Mouse (Mus musculus): ENCODE results near the gene Gm10491. TPM values are rescaled to one million over a fixed set of nuclear protein-coding genes. Genes with fewer than 3 reads are reported as not detected.

Gm10491 gene
- polyA plus RNA-seq, 1 experiment from 2014 or later, result not detected

DNA sequence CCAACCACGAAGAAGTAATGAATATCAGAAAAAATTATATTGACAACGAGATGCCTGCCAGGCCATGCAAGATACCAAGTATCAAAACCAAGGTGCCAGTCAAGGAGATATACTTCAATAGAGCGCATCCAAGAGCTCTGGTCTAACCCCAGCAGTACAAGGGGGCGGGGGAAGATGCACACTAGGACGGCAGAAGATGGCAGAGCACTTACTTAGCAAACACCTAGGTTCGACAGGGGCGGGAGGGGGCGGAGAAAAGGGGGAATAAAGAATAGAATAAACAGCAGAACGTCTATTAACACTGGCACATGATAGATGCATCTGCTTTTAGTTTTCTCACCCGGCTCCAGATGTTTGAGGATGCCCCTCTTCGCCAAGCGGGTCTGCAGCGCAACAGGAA, 9.4 kb downstream of the Gm10491 start:
- H3K9ac ChIP-seq (ENCODE audit: low read depth, low read length), result peak overlapping the region; percentile 65
- no peaks in the 10 kb centered on the region for H3K27me3 ChIP-seq (replicated peaks; ENCODE audit: control insufficient read depth, insufficient read depth, low read length)
- peaks cover 2% of the 10 kb centered on the region; the same call in 1 of the 2 replicates for H3K4me1 ChIP-seq (ENCODE audit: control insufficient read depth, insufficient read depth, low read length)
- 27% methylated on average over 13 of the region's 13 CpGs for WGBS
- no peaks in the 10 kb centered on the region for H3K36me3 ChIP-seq (ENCODE audit: control insufficient read depth, insufficient read depth, low read length)
- H3K4me3 ChIP-seq (ENCODE audit: low read length), result peak overlapping the region; percentile 63
- no peak overlapping the region for H3K27ac ChIP-seq (ENCODE audit: low read length)
- H3K9me3 ChIP-seq (ENCODE audit: control insufficient read depth, low read length), result no peaks in the 10 kb centered on the region
- ATAC-seq, result no peak
- H3K4me2 ChIP-seq (ENCODE audit: low read depth, low read length), result peak overlapping the region; percentile 55

DNA sequence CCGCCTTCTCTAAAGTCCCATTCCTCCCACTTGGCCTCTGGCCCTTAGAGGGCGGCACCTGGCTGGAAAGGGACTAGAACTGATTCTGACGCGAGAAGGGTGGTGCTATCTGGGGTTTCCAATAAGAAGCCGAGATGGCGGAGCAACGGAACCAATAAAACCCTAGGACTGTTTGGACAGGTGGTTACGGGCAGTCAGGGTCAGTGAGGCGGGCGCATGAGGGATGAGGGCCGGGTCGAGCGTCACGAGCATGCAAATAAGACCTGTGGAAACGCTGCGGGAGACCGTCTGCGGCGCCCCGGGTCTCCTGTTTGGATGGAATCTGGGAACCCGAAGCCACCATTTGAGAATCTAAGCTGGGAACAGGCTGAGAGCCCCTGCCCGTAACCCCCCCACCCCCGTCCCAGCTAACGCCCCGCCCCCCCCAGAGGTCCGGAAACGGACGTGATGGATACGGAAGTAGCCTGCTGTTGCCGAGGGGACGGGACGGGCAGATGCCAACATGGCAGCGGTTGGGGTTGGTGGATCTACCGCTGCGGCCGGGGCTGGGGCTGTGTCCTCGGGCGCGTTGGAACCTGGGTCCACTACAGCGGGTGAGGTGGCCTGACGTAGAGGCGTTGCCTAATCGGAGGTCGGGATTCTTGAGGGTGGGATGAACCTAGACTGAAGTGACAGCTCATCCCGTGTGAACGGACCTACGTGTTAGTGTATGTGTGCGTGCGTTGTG, 23.6 kb downstream of the Gm10491 start, which contains the start of gene Slc35a2:
Gene Slc35a2, plus strand, starts transcription at position 188 of the 727 bp plus-strand sequence.
- Histone ChIP-seq H3K27ac (ENCODE audit: low read length) (peak within 1 kb of the TSS; percentile 80), H3K4me2 (ENCODE audit: low read depth, low read length) (peak within 1 kb of the TSS; percentile 48), H3K9me3 (ENCODE audit: control insufficient read depth, low read length) (no peaks in the 10 kb centered on the region), H3K36me3 (ENCODE audit: control insufficient read depth, insufficient read depth, low read length) (no peaks in the 10 kb centered on the region), H3K27me3 (replicated peaks; ENCODE audit: control insufficient read depth, insufficient read depth, low read length) (no peaks in the 10 kb centered on the region), H3K4me1 (ENCODE audit: control insufficient read depth, insufficient read depth, low read length) (no peaks in the 10 kb centered on the region), H3K9ac (ENCODE audit: low read depth, low read length) (peak within 1 kb of the TSS; percentile 62), H3K4me3 (ENCODE audit: low read length) (peak within 1 kb of the TSS; percentile 62)
- WGBS, result 13% methylated on average over 47 of the region's 49 CpGs
- peak; percentile 97 for ATAC-seq

DNA sequence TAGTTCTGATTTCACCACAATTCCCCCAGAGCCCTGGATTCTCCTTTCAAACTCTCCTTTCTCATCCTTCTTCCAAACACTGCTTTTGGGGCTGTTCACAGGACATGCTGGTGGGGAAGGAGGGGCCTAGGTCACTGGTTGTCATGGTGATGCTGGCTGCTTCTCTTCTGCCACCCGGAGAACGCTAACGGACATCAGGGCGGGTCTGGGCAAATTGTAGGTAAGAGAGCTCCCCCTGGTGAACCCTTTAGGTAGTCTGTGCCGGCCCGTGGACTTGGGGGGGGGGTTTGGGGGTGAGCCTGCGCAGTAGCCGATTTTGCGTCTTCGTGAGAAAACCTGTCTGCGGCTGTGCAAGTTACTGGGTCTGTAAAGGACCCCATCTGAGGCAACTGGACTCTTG, 27.8 kb downstream of the Gm10491 start:
- H3K27ac ChIP-seq (ENCODE audit: low read length), result no peak overlapping the region
- no peak for ATAC-seq
- H3K27me3 ChIP-seq (replicated peaks; ENCODE audit: control insufficient read depth, insufficient read depth, low read length), result no peaks in the 10 kb centered on the region
- H3K4me3 ChIP-seq (ENCODE audit: low read length), result peak overlapping the region; percentile 7; the same call in 1 of the 2 replicates
- no peaks in the 10 kb centered on the region for H3K9me3 ChIP-seq (ENCODE audit: control insufficient read depth, low read length)
- H3K4me1 ChIP-seq (ENCODE audit: control insufficient read depth, insufficient read depth, low read length), result no peaks in the 10 kb centered on the region; the same call in 1 of the 2 replicates
- WGBS, result 14% methylated on average over 11 of the region's 11 CpGs
- no peak overlapping the region for H3K9ac ChIP-seq (ENCODE audit: low read depth, low read length)
- H3K36me3 ChIP-seq (ENCODE audit: control insufficient read depth, insufficient read depth, low read length), result no peaks in the 10 kb centered on the region
- peak overlapping the region; percentile 24; the same call in 1 of the 2 replicates for H3K4me2 ChIP-seq (ENCODE audit: low read depth, low read length)

DNA sequence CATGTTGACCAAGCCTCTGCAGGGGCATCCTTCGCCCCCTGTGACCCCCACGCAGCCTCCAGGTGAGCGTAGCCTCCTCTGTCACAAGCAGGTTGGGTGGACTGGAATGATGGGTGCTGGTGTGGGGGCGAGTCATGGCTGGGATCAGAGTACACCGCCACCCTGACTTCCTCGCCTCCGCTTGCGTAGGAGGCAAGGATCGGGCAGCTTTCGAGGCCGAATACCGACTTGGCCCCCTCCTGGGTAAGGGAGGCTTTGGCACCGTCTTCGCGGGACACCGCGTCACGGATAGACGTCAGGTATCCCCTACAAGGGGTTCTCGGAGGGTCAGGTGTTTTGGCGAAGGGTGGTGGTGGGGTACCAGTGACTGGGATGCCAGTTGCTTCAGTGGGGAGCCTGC, 29.1 kb downstream of the Gm10491 start:
- H3K4me1 ChIP-seq (ENCODE audit: control insufficient read depth, insufficient read depth, low read length), result no peaks in the 10 kb centered on the region; the same call in 1 of the 2 replicates
- H3K9me3 ChIP-seq (ENCODE audit: control insufficient read depth, low read length), result no peaks in the 10 kb centered on the region
- peak overlapping the region; percentile 57 for H3K4me3 ChIP-seq (ENCODE audit: low read length)
- no peak overlapping the region for H3K27ac ChIP-seq (ENCODE audit: low read length)
- peak overlapping the region; percentile 88 for H3K4me2 ChIP-seq (ENCODE audit: low read depth, low read length)
- H3K27me3 ChIP-seq (replicated peaks; ENCODE audit: control insufficient read depth, insufficient read depth, low read length), result no peaks in the 10 kb centered on the region
- H3K9ac ChIP-seq (ENCODE audit: low read depth, low read length), result peak overlapping the region; percentile 71
- no peaks in the 10 kb centered on the region for H3K36me3 ChIP-seq (ENCODE audit: control insufficient read depth, insufficient read depth, low read length)
- WGBS, result 16% methylated on average over 21 of the region's 21 CpGs
- ATAC-seq, result peak; percentile 38; the same call in 1 of the 2 replicates

DNA sequence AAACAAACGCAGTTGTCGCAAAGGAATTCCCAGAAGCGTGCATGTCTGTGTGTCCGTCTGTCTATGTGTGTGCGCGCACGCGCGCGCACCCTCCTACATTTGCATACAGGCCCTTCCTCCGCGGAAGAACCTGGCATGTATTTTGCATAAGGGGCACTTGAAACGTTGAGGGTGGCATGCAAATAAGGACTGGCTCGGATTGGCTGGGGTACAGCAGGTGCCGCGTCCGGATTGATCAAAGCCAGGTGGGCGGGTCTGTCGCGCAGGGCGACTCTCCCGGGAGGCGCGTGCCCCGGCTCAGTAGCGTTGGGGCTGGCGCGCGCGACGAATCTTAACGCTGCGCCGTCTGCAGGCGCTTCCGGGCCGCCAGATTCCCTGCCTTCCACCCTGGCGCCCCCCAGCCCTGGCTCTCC, 29.6 kb downstream of the Gm10491 start, which contains the start of gene Pim2:
Gene Pim2, plus strand, starts transcription at position 256 of the 413 bp plus-strand sequence.
- peak within 1 kb of the TSS; percentile 57 for H3K4me3 ChIP-seq (ENCODE audit: low read length)
- peak within 1 kb of the TSS; percentile 88 for H3K4me2 ChIP-seq (ENCODE audit: low read depth, low read length)
- H3K27me3 ChIP-seq (replicated peaks; ENCODE audit: control insufficient read depth, insufficient read depth, low read length), result no peaks in the 10 kb centered on the region
- H3K9me3 ChIP-seq (ENCODE audit: control insufficient read depth, low read length), result no peaks in the 10 kb centered on the region
- H3K9ac ChIP-seq (ENCODE audit: low read depth, low read length), result peak within 1 kb of the TSS; percentile 71
- peak; percentile 96 for ATAC-seq
- H3K36me3 ChIP-seq (ENCODE audit: control insufficient read depth, insufficient read depth, low read length), result no peaks in the 10 kb centered on the region
- H3K27ac ChIP-seq (ENCODE audit: low read length), result no peak within 1 kb of the TSS
- WGBS, result 19% methylated on average over 38 of the region's 38 CpGs
- no peaks in the 10 kb centered on the region; the same call in 1 of the 2 replicates for H3K4me1 ChIP-seq (ENCODE audit: control insufficient read depth, insufficient read depth, low read length)

DNA sequence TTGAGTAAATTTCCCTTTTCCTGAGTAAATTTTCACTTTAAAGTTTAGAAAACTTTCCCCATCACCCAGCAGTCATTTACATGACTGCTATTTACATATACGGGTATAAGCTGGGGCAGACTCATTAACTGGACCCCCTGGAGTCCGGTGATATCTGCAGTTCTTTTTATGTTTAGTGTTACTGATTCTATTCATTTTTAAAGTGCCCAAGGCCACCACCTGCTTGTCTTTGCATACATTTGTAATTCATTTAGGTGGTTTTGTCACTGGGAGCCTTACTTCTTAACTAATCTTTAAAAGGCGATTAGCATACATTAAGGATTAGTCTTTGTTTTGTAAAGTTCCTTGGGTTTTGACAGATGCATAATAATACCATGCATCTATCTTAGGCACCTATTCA, 37.8 kb downstream of the Gm10491 start:
- 39% methylated on average over 3 of the region's 3 CpGs for WGBS
- no peaks in the 10 kb centered on the region for H3K27me3 ChIP-seq (replicated peaks; ENCODE audit: control insufficient read depth, insufficient read depth, low read length)
- no peak for ATAC-seq

DNA sequence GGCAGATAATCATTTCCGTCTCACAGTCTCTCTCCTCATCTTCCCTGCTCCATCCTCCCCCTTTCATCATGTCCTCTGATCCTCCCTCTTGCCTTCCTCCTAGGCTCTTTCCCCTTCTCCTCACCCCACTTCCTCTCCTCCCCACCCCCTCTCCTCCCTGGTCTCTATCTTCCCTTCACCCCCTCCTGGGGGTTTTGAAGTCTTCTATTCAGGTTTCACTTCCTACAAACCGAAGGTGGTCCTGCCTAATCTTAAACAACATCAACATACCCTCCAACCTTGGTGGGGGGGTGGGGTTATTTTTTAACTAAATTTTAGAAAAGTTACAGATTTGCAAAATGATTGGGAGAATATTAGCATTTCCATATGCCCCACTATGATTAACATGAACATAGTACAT, 39.1 kb downstream of the Gm10491 start:
- ATAC-seq, result no peak
- Histone ChIP-seq H3K4me1 (ENCODE audit: control insufficient read depth, insufficient read depth, low read length) (no peaks in the 10 kb centered on the region), H3K9me3 (ENCODE audit: control insufficient read depth, low read length) (no peaks in the 10 kb centered on the region), H3K27me3 (replicated peaks; ENCODE audit: control insufficient read depth, insufficient read depth, low read length) (no peaks in the 10 kb centered on the region), H3K4me3 (ENCODE audit: low read length) (no peak overlapping the region), H3K36me3 (ENCODE audit: control insufficient read depth, insufficient read depth, low read length) (no peaks in the 10 kb centered on the region), H3K9ac (ENCODE audit: low read depth, low read length) (no peak overlapping the region), H3K27ac (ENCODE audit: low read length) (no peak overlapping the region), H3K4me2 (ENCODE audit: low read depth, low read length) (no peak overlapping the region)
- WGBS, result 55% methylated on average over 2 of the region's 2 CpGs

More for the DNA sequence above, 37.8 kb downstream of the Gm10491 start:
- no peak overlapping the region for H3K9ac ChIP-seq (ENCODE audit: low read depth, low read length)
- no peak overlapping the region for H3K27ac ChIP-seq (ENCODE audit: low read length)
- no peaks in the 10 kb centered on the region for H3K9me3 ChIP-seq (ENCODE audit: control insufficient read depth, low read length)
- H3K36me3 ChIP-seq (ENCODE audit: control insufficient read depth, insufficient read depth, low read length), result no peaks in the 10 kb centered on the region
- no peak overlapping the region for H3K4me2 ChIP-seq (ENCODE audit: low read depth, low read length)
- H3K4me3 ChIP-seq (ENCODE audit: low read length), result no peak overlapping the region
- no peaks in the 10 kb centered on the region for H3K4me1 ChIP-seq (ENCODE audit: control insufficient read depth, insufficient read depth, low read length)

DNA sequence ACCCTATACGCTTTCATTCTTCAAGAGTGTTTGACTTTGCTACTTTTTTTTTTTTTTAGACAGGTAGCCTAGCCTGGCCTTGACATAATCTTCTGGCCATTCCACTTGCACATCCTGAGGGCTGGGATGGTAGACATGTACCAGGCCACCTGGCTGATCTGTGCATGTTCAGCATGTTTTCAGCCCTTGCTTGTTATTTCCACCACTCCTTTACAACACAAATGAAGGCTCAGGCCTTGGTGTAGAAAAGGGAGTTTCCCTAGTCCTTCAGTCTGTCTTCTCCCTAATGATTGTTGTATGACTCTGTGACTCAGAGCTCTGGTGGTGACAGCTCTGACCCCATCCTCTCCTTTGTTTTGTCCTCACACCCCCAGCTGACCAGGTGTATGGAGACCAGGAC, 40.5 kb downstream of the Gm10491 start:
- no peaks in the 10 kb centered on the region for H3K4me1 ChIP-seq (ENCODE audit: control insufficient read depth, insufficient read depth, low read length)
- H3K27me3 ChIP-seq (replicated peaks; ENCODE audit: control insufficient read depth, insufficient read depth, low read length), result no peaks in the 10 kb centered on the region
- no peak for ATAC-seq
- H3K4me3 ChIP-seq (ENCODE audit: low read length), result no peak overlapping the region
- H3K4me2 ChIP-seq (ENCODE audit: low read depth, low read length), result no peak overlapping the region
- WGBS, result 100% methylated on average over 1 of the region's 1 CpGs
- H3K27ac ChIP-seq (ENCODE audit: low read length), result no peak overlapping the region
- no peak overlapping the region for H3K9ac ChIP-seq (ENCODE audit: low read depth, low read length)
- H3K9me3 ChIP-seq (ENCODE audit: control insufficient read depth, low read length), result no peaks in the 10 kb centered on the region
- H3K36me3 ChIP-seq (ENCODE audit: control insufficient read depth, insufficient read depth, low read length), result no peaks in the 10 kb centered on the region

DNA sequence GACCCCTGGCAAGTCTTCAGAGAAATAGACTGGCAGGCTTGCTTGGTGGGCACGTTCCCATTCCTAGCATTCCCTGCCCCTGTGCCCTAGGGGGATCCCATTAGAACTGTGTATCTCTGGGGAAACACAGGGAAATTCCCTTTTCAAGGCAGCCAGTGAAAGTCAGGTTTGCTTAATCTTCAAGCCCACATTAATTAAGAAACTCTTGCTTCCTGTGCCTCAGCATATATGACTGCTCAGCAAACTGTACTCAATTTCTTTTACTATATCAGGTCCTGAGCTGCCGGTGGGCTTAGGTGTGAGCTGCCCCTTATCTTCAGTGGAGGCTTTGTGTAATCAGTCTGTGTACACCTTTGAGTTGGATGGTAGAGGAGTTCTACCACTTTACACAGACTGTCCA, 41.8 kb downstream of the Gm10491 start:
- Histone ChIP-seq H3K27ac (ENCODE audit: low read length) (no peak overlapping the region), H3K4me2 (ENCODE audit: low read depth, low read length) (no peak overlapping the region), H3K9ac (ENCODE audit: low read depth, low read length) (no peak overlapping the region), H3K27me3 (replicated peaks; ENCODE audit: control insufficient read depth, insufficient read depth, low read length) (no peaks in the 10 kb centered on the region), H3K4me3 (ENCODE audit: low read length) (no peak overlapping the region), H3K4me1 (ENCODE audit: control insufficient read depth, insufficient read depth, low read length) (no peaks in the 10 kb centered on the region), H3K36me3 (ENCODE audit: control insufficient read depth, insufficient read depth, low read length) (no peaks in the 10 kb centered on the region), H3K9me3 (ENCODE audit: control insufficient read depth, low read length) (no peaks in the 10 kb centered on the region)
- 65% methylated on average over 2 of the region's 2 CpGs for WGBS
- no peak for ATAC-seq

Data from intestine, embryonic 16.5 days (tissue).